Mouse (Mus musculus): ENCODE data around the gene Itgb3.

Itgb3 gene

GRCm38 (mm10) chr11:104619084-104620022 lies 11.6 kb downstream of the Itgb3 start:
- DNase-seq (ENCODE audit: extremely low read depth, low read depth): no peak

GRCm38 (mm10) chr11:104622040-104622962 lies 14.5 kb downstream of the Itgb3 start:
- no peak for DNase-seq (ENCODE audit: extremely low read depth, low read depth)

GRCm38 (mm10) chr11:104624791-104625391 lies 17.1 kb downstream of the Itgb3 start:
- DNase-seq (ENCODE audit: extremely low read depth, low read depth): no peak

- DNase-seq (ENCODE audit: extremely low read depth, low read depth): no peak
These were observed 17.9 kb downstream of the Itgb3 start for GRCm38 (mm10) chr11:104625453-104626402.

- DNase-seq (ENCODE audit: extremely low read depth, low read depth): no peak
These were observed 18.8 kb downstream of the Itgb3 start for GRCm38 (mm10) chr11:104626635-104627034.

GRCm38 (mm10) chr11:104627616-104628301 lies 20.0 kb downstream of the Itgb3 start:
- DNase-seq (ENCODE audit: extremely low read depth, low read depth): no peak

- DNase-seq (ENCODE audit: extremely low read depth, low read depth): no peak
These were observed 20.8 kb downstream of the Itgb3 start for GRCm38 (mm10) chr11:104628566-104628965.

GRCm38 (mm10) chr11:104630185-104630835 lies 22.5 kb downstream of the Itgb3 start:
- DNase-seq (ENCODE audit: extremely low read depth, low read depth): no peak

GRCm38 (mm10) chr11:104631306-104631705 lies 23.5 kb downstream of the Itgb3 start:
- no peak for DNase-seq (ENCODE audit: extremely low read depth, low read depth)

- DNase-seq (ENCODE audit: extremely low read depth, low read depth): no peak
These were observed 29.2 kb downstream of the Itgb3 start for GRCm38 (mm10) chr11:104637010-104637409.

- DNase-seq (ENCODE audit: extremely low read depth, low read depth): no peak
These were observed 30.2 kb downstream of the Itgb3 start for GRCm38 (mm10) chr11:104638006-104638405.

- no peak for DNase-seq (ENCODE audit: extremely low read depth, low read depth)
These were observed 31.1 kb downstream of the Itgb3 start for GRCm38 (mm10) chr11:104638906-104639305.

GRCm38 (mm10) chr11:104639634-104640033 lies 31.8 kb downstream of the Itgb3 start:
- DNase-seq (ENCODE audit: extremely low read depth, low read depth): no peak

- no peak for DNase-seq (ENCODE audit: extremely low read depth, low read depth)
These were observed 33.1 kb downstream of the Itgb3 start for GRCm38 (mm10) chr11:104640894-104641293.

- DNase-seq (ENCODE audit: extremely low read depth, low read depth): no peak
These were observed 35.4 kb downstream of the Itgb3 start for GRCm38 (mm10) chr11:104643236-104643635.

- no peak for DNase-seq (ENCODE audit: extremely low read depth, low read depth)
These were observed 37.6 kb downstream of the Itgb3 start for GRCm38 (mm10) chr11:104645402-104645801.

GRCm38 (mm10) chr11:104646173-104646572 lies 38.4 kb downstream of the Itgb3 start:
- DNase-seq (ENCODE audit: extremely low read depth, low read depth): no peak

GRCm38 (mm10) chr11:104646611-104647010 lies 38.8 kb downstream of the Itgb3 start:
- no peak for DNase-seq (ENCODE audit: extremely low read depth, low read depth)

- DNase-seq (ENCODE audit: extremely low read depth, low read depth): no peak
These were observed 39.5 kb downstream of the Itgb3 start for GRCm38 (mm10) chr11:104647188-104647867.
